Mouse (Mus musculus): ENCODE data around the gene Cntfr. TPM values are rescaled to one million over a fixed set of nuclear protein-coding genes. Genes with fewer than 3 reads are reported as not detected.

The Cntfr gene
- total and polyA plus RNA-seq, 2 experiments from 2014 or later = 0.38 TPM; not detected in 1

- peak within 1 kb of the TSS; percentile 90 for H3K4me3 ChIP-seq (ENCODE audit: low read depth, low read length)
- peak within 1 kb of the TSS; percentile 83 for H3K4me2 ChIP-seq (ENCODE audit: low read depth, low read length)
- peak; percentile 36 for DNase-seq (ENCODE audit: low spot score)
- peak; percentile 77 for ATAC-seq (ENCODE audit: insufficient read depth, low read depth)
- peak within 1 kb of the TSS; percentile 92 for H3K9ac ChIP-seq (replicated peaks; ENCODE audit: low read depth, low read length)
- peak within 1 kb of the TSS; percentile 54 for H3K27ac ChIP-seq (ENCODE audit: low read depth)
- WGBS = under 1% methylated on average over 56 of the region's 61 CpGs
- no peaks in the 10 kb centered on the region for H3K9me3 ChIP-seq (replicated peaks; ENCODE audit: control insufficient read depth, low read length)
- no peak for TF ChIP-seq EP300 (IDR thresholded peaks at IDR 0.05; ENCODE audit: low read depth)
- TF ChIP-seq CTCF (IDR thresholded peaks at IDR 0.05; ENCODE audit: low read depth) = 0 out of 2 replicates have a peak, but pooled peaks have one; percentile 16
- H3K27me3 ChIP-seq (ENCODE audit: control insufficient read depth, insufficient read depth, low read length) = no peaks in the 10 kb centered on the region
- peaks cover 30% of the 10 kb centered on the region for H3K36me3 ChIP-seq (replicated peaks; ENCODE audit: control insufficient read depth, insufficient read depth, low read length)
- peaks cover 18% of the 10 kb centered on the region for H3K4me1 ChIP-seq (ENCODE audit: control insufficient read depth, insufficient read depth)
These were observed 16.5 kb upstream of the Cntfr start, which contains the start of gene Rpp25l for GRCm38 (mm10) chr4:41713197-41714067. Gene Rpp25l (minus strand): TSS chr4:41713534.

DNA sequence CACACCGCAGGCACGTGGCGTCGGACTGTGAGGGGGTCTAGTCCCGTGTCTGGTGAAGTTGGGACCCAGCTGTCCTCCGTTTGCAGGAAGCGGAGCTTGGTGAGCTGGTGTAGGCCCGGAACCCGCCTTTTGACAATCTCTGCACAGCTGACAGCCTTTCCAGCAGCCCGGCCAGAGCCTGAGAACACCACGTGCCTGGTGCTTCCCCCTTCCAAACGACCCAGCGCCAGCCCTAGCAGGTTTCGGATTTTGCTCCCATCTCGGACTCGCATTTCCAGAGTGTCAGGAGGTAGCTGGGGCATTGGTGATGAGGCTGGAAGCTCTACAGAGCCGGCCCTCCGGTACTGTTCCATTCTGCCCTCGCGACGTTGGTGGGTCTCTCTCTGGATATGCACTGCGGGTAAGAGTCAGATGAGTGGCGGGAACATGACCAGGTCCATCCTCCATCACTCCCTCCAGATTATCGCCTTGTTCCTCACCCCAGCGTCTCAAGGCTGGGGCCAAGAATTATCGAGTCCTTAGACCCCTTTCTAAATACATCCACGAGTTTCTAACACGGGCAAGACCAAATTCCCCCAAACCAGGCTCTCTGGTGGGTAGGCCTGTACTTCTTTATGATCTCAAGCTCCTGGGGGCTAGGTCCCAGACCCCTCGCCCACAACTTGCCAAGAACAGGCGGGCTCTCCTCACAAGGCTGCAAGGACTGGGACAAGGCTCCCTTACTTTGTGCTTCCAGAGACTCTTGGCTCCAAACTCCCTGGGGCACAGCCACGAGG is 15.7 kb upstream of the Cntfr start:
- H3K27ac ChIP-seq (ENCODE audit: low read depth) = peak overlapping the region; percentile 54
- peak overlapping the region; percentile 83 for H3K4me2 ChIP-seq (ENCODE audit: low read depth, low read length)
- no peaks in the 10 kb centered on the region for H3K9me3 ChIP-seq (replicated peaks; ENCODE audit: control insufficient read depth, low read length)
- no peaks in the 10 kb centered on the region for H3K27me3 ChIP-seq (ENCODE audit: control insufficient read depth, insufficient read depth, low read length)
- no peak for TF ChIP-seq EP300 (IDR thresholded peaks at IDR 0.05; ENCODE audit: low read depth)
- TF ChIP-seq CTCF (IDR thresholded peaks at IDR 0.05; ENCODE audit: low read depth) = no peak
- peaks cover 21% of the 10 kb centered on the region for H3K36me3 ChIP-seq (replicated peaks; ENCODE audit: control insufficient read depth, insufficient read depth, low read length)
- H3K9ac ChIP-seq (replicated peaks; ENCODE audit: low read depth, low read length) = peak overlapping the region; percentile 92
- peaks cover 18% of the 10 kb centered on the region for H3K4me1 ChIP-seq (ENCODE audit: control insufficient read depth, insufficient read depth)
- ATAC-seq (ENCODE audit: insufficient read depth, low read depth) (peak; percentile 2; the same call in 1 of the 2 replicates), DNase-seq (ENCODE audit: low spot score) (peak; percentile 16)
- 40% methylated on average over 31 of the region's 31 CpGs for WGBS
- H3K4me3 ChIP-seq (ENCODE audit: low read depth, low read length) = peak overlapping the region; percentile 90

DNA sequence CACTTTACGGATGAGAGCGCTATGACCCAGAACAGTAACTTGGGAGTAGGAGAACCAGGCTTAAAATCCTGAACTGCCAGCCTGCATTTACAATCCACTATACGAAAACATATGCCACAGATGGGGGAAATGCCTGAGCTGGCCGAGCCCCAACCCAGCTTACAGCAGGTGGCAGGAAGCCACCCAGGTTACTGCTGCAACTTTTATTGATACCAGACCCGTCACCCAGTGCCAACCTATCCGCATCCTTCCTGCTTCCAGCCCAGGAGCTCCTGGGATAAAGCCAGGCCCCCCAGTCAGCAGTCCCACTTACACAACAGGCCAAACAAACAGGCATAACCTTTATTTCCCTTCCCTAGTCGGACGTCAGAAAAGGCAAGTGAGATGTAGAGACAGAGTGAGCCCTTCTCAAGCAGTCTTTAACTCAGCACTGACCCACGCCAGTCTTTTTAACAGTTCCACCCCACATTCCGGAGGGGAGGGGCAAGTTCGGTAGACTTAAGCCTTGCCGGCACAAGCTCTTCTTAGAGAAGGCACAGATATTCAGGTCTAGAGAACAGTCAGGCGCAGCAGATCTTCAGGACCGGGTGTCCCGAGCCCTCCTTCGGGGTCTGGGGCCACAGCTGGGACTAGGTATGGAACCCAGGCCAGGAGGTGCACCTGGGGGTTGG is 15.0 kb upstream of the Cntfr start:
- no peak for ATAC-seq (ENCODE audit: insufficient read depth, low read depth)
- no peak overlapping the region for H3K9ac ChIP-seq (replicated peaks; ENCODE audit: low read depth, low read length)
- peaks cover 18% of the 10 kb centered on the region for H3K4me1 ChIP-seq (ENCODE audit: control insufficient read depth, insufficient read depth)
- H3K36me3 ChIP-seq (replicated peaks; ENCODE audit: control insufficient read depth, insufficient read depth, low read length) = peaks cover 14% of the 10 kb centered on the region; the same call in 1 of the 2 replicates
- no peak for DNase-seq (ENCODE audit: low spot score)
- no peaks in the 10 kb centered on the region for H3K9me3 ChIP-seq (replicated peaks; ENCODE audit: control insufficient read depth, low read length)
- peak overlapping the region; percentile 83 for H3K4me2 ChIP-seq (ENCODE audit: low read depth, low read length)
- no peak overlapping the region for H3K27ac ChIP-seq (ENCODE audit: low read depth)
- TF ChIP-seq CTCF (IDR thresholded peaks at IDR 0.05; ENCODE audit: low read depth) (no peak), EP300 (IDR thresholded peaks at IDR 0.05; ENCODE audit: low read depth) (no peak)
- WGBS = 74% methylated on average over 16 of the region's 16 CpGs
- peak overlapping the region; percentile 90 for H3K4me3 ChIP-seq (ENCODE audit: low read depth, low read length)
- no peaks in the 10 kb centered on the region for H3K27me3 ChIP-seq (ENCODE audit: control insufficient read depth, insufficient read depth, low read length)

GRCm38 (mm10) chr4:41710229-41710628 is 13.3 kb upstream of the Cntfr start:
- peaks cover 8% of the 10 kb centered on the region for H3K27me3 ChIP-seq (ENCODE audit: control insufficient read depth, insufficient read depth, low read length)
- no peak for TF ChIP-seq EP300 (IDR thresholded peaks at IDR 0.05; ENCODE audit: low read depth)
- H3K4me1 ChIP-seq (ENCODE audit: control insufficient read depth, insufficient read depth) = peaks cover 18% of the 10 kb centered on the region
- H3K4me2 ChIP-seq (ENCODE audit: low read depth, low read length) = no peak overlapping the region
- no peak overlapping the region for H3K4me3 ChIP-seq (ENCODE audit: low read depth, low read length)
- 0 out of 2 replicates have a peak, but pooled peaks cover 7% of the 10 kb centered on the region for H3K36me3 ChIP-seq (replicated peaks; ENCODE audit: control insufficient read depth, insufficient read depth, low read length)
- H3K9ac ChIP-seq (replicated peaks; ENCODE audit: low read depth, low read length) = no peak overlapping the region
- 63% methylated on average over 4 of the region's 4 CpGs for WGBS
- H3K9me3 ChIP-seq (replicated peaks; ENCODE audit: control insufficient read depth, low read length) = no peaks in the 10 kb centered on the region
- H3K27ac ChIP-seq (ENCODE audit: low read depth) = no peak overlapping the region
- no peak for DNase-seq (ENCODE audit: low spot score)
- ATAC-seq (ENCODE audit: insufficient read depth, low read depth) = no peak

- DNase-seq (ENCODE audit: low spot score) (peak; percentile 69), ATAC-seq (ENCODE audit: insufficient read depth, low read depth) (no peak)
- 39% methylated on average over 8 of the region's 8 CpGs for WGBS
- Histone ChIP-seq H3K4me1 (ENCODE audit: control insufficient read depth, insufficient read depth) (peaks cover 14% of the 10 kb centered on the region), H3K4me2 (ENCODE audit: low read depth, low read length) (no peak overlapping the region), H3K4me3 (ENCODE audit: low read depth, low read length) (no peak overlapping the region), H3K9ac (replicated peaks; ENCODE audit: low read depth, low read length) (no peak overlapping the region), H3K9me3 (replicated peaks; ENCODE audit: control insufficient read depth, low read length) (no peaks in the 10 kb centered on the region), H3K36me3 (replicated peaks; ENCODE audit: control insufficient read depth, insufficient read depth, low read length) (0 out of 2 replicates have a peak, but pooled peaks cover 7% of the 10 kb centered on the region), H3K27me3 (ENCODE audit: control insufficient read depth, insufficient read depth, low read length) (peaks cover 18% of the 10 kb centered on the region), H3K27ac (ENCODE audit: low read depth) (no peak overlapping the region)
- TF ChIP-seq EP300 (IDR thresholded peaks at IDR 0.05; ENCODE audit: low read depth) = no peak
- TF ChIP-seq CTCF (IDR thresholded peaks at IDR 0.05; ENCODE audit: low read depth) = peak; percentile 66
These were observed 11.4 kb upstream of the Cntfr start for GRCm38 (mm10) chr4:41708192-41708745.
